Mouse (Mus musculus): Measurements from ENCODE around the gene Tmem163. TPM values are rescaled to one million over a fixed set of nuclear protein-coding genes. Genes with fewer than 3 reads are reported as not detected.

Tmem163 gene
- polyA plus RNA-seq, 1 experiment from 2014 or later, result 23.2 TPM

- H3K27me3 ChIP-seq (replicated peaks; ENCODE audit: control insufficient read depth, insufficient read depth, low read length), result no peaks in the 10 kb centered on the region
- no peak for DNase-seq (ENCODE audit: low spot score)
- H3K9ac ChIP-seq (ENCODE audit: low read length), result no peak overlapping the region
- no peak for ATAC-seq
- H3K4me2 ChIP-seq (ENCODE audit: low read length), result no peak overlapping the region
- H3K9me3 ChIP-seq (replicated peaks; ENCODE audit: control insufficient read depth, low read length), result no peaks in the 10 kb centered on the region
- 64% methylated on average over 3 of the region's 3 CpGs for WGBS
- no peaks in the 10 kb centered on the region for H3K36me3 ChIP-seq (ENCODE audit: control insufficient read depth, insufficient read depth, low read length)
- no peak overlapping the region for H3K27ac ChIP-seq (ENCODE audit: low read depth, low read length)
- no peaks in the 10 kb centered on the region for H3K4me1 ChIP-seq (ENCODE audit: control insufficient read depth, insufficient read depth, low read length)
- H3K4me3 ChIP-seq (ENCODE audit: low read depth, low read length), result no peak overlapping the region
Measured at GRCm38 (mm10) chr1:127568641-127569040, 110.7 kb downstream of the Tmem163 start.

GRCm38 (mm10) chr1:127556486-127556845 is 122.9 kb downstream of the Tmem163 start:
- H3K36me3 ChIP-seq (ENCODE audit: control insufficient read depth, insufficient read depth, low read length), result no peaks in the 10 kb centered on the region
- DNase-seq (ENCODE audit: low spot score) (no peak), ATAC-seq (peak; percentile 92)
- H3K9ac ChIP-seq (ENCODE audit: low read length), result no peak overlapping the region
- H3K27ac ChIP-seq (ENCODE audit: low read depth, low read length), result peak overlapping the region; percentile 72; the same call in 1 of the 2 replicates
- no peak overlapping the region for H3K4me2 ChIP-seq (ENCODE audit: low read length)
- 10% methylated on average over 2 of the region's 2 CpGs for WGBS
- H3K27me3 ChIP-seq (replicated peaks; ENCODE audit: control insufficient read depth, insufficient read depth, low read length), result no peaks in the 10 kb centered on the region
- H3K9me3 ChIP-seq (replicated peaks; ENCODE audit: control insufficient read depth, low read length), result no peaks in the 10 kb centered on the region; the same call in 1 of the 2 replicates
- peaks cover 3% of the 10 kb centered on the region for H3K4me1 ChIP-seq (ENCODE audit: control insufficient read depth, insufficient read depth, low read length)
- no peak overlapping the region for H3K4me3 ChIP-seq (ENCODE audit: low read depth, low read length)

DNA sequence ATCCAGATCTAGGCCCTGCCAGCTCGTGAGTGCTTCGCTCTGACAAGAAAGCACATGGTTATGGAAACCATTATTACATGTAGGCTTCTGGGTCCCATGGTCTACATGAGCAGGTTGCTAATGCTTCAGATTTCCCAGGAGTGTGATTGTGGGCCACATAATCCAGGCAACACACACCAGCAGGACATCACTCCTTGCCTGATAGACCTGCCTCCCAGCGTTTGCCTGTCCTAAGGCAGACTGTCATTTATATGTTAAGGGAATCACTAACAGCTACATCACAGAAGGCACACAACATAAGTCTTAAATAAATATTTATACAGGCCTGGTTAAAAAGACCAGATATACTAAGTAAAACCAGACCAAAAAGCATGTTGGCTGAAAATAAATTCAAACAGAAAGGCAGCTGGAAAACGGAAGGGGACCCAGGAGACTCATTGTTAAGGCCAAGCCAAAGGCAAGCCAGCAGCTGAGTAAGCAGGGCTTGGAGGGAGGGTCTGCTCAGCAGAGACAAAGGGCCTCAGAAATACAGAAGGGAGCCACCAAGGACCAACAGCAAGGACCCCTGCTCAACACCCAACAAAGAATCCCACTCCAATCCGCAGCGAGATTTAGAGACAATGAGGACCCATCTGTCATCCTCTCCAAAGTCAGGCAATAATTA is 123.4 kb downstream of the Tmem163 start:
- Histone ChIP-seq H3K27me3 (replicated peaks; ENCODE audit: control insufficient read depth, insufficient read depth, low read length) (no peaks in the 10 kb centered on the region), H3K4me3 (ENCODE audit: low read depth, low read length) (no peak overlapping the region), H3K9me3 (replicated peaks; ENCODE audit: control insufficient read depth, low read length) (no peaks in the 10 kb centered on the region; the same call in 1 of the 2 replicates), H3K27ac (ENCODE audit: low read depth, low read length) (peak overlapping the region; percentile 72), H3K36me3 (ENCODE audit: control insufficient read depth, insufficient read depth, low read length) (no peaks in the 10 kb centered on the region), H3K4me1 (ENCODE audit: control insufficient read depth, insufficient read depth, low read length) (peaks cover 3% of the 10 kb centered on the region), H3K4me2 (ENCODE audit: low read length) (no peak overlapping the region), H3K9ac (ENCODE audit: low read length) (no peak overlapping the region)
- WGBS, result 50% methylated on average over 6 of the region's 6 CpGs
- DNase-seq (ENCODE audit: low spot score) (peak; percentile 72), ATAC-seq (peak; percentile 92)

DNA sequence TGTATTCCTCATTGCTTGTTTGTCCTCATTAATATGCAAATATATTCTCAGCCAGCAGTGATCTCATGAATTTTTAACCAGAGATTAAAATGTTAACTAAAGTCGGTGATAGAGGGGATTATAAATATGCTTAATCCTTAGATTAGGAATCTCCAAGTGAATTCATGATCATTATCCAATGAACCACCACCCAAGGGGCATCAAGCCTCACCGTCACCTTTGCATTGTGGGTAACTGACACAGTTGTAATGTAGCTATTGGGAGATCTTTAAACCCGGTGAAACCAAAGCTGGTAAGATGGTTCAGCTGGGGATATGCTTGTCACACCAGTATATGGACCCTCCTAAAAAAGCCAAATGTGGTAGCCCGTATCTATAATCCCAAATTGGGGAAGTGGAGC is 131.3 kb downstream of the Tmem163 start:
- peak; percentile 28 for DNase-seq (ENCODE audit: low spot score)
- Histone ChIP-seq H3K4me2 (ENCODE audit: low read length) (no peak overlapping the region), H3K4me3 (ENCODE audit: low read depth, low read length) (no peak overlapping the region), H3K27ac (ENCODE audit: low read depth, low read length) (no peak overlapping the region), H3K27me3 (replicated peaks; ENCODE audit: control insufficient read depth, insufficient read depth, low read length) (no peaks in the 10 kb centered on the region), H3K9me3 (replicated peaks; ENCODE audit: control insufficient read depth, low read length) (no peaks in the 10 kb centered on the region), H3K36me3 (ENCODE audit: control insufficient read depth, insufficient read depth, low read length) (no peaks in the 10 kb centered on the region), H3K9ac (ENCODE audit: low read length) (no peak overlapping the region), H3K4me1 (ENCODE audit: control insufficient read depth, insufficient read depth, low read length) (no peaks in the 10 kb centered on the region; the same call in 1 of the 2 replicates)
- peak; percentile 58 for ATAC-seq
- WGBS, result 36% methylated on average over 4 of the region's 4 CpGs

- H3K27ac ChIP-seq (ENCODE audit: low read depth, low read length), result no peak overlapping the region
- WGBS, result 13% methylated on average over 1 of the region's 1 CpGs
- ATAC-seq (no peak), DNase-seq (ENCODE audit: low spot score) (no peak)
- H3K4me2 ChIP-seq (ENCODE audit: low read length), result no peak overlapping the region
- H3K27me3 ChIP-seq (replicated peaks; ENCODE audit: control insufficient read depth, insufficient read depth, low read length), result 0 out of 2 replicates have a peak, but pooled peaks cover 4% of the 10 kb centered on the region
- peaks cover 2% of the 10 kb centered on the region; the same call in 1 of the 2 replicates for H3K4me1 ChIP-seq (ENCODE audit: control insufficient read depth, insufficient read depth, low read length)
- H3K36me3 ChIP-seq (ENCODE audit: control insufficient read depth, insufficient read depth, low read length), result no peaks in the 10 kb centered on the region
- H3K9ac ChIP-seq (ENCODE audit: low read length), result no peak overlapping the region
- no peaks in the 10 kb centered on the region for H3K9me3 ChIP-seq (replicated peaks; ENCODE audit: control insufficient read depth, low read length)
- H3K4me3 ChIP-seq (ENCODE audit: low read depth, low read length), result no peak overlapping the region
Measured at GRCm38 (mm10) chr1:127542756-127543155, 136.6 kb downstream of the Tmem163 start.

- 86% methylated on average over 7 of the region's 7 CpGs for WGBS
- H3K27ac ChIP-seq (ENCODE audit: low read depth, low read length), result no peak overlapping the region
- H3K9ac ChIP-seq (ENCODE audit: low read length), result no peak overlapping the region
- H3K27me3 ChIP-seq (replicated peaks; ENCODE audit: control insufficient read depth, insufficient read depth, low read length), result 0 out of 2 replicates have a peak, but pooled peaks cover 4% of the 10 kb centered on the region
- H3K4me3 ChIP-seq (ENCODE audit: low read depth, low read length), result no peak overlapping the region
- no peaks in the 10 kb centered on the region for H3K36me3 ChIP-seq (ENCODE audit: control insufficient read depth, insufficient read depth, low read length)
- H3K9me3 ChIP-seq (replicated peaks; ENCODE audit: control insufficient read depth, low read length), result no peaks in the 10 kb centered on the region
- H3K4me1 ChIP-seq (ENCODE audit: control insufficient read depth, insufficient read depth, low read length), result peaks cover 4% of the 10 kb centered on the region
- no peak for DNase-seq (ENCODE audit: low spot score)
- no peak overlapping the region for H3K4me2 ChIP-seq (ENCODE audit: low read length)
- ATAC-seq, result no peak
Measured at GRCm38 (mm10) chr1:127541931-127542330, 137.4 kb downstream of the Tmem163 start.

DNA sequence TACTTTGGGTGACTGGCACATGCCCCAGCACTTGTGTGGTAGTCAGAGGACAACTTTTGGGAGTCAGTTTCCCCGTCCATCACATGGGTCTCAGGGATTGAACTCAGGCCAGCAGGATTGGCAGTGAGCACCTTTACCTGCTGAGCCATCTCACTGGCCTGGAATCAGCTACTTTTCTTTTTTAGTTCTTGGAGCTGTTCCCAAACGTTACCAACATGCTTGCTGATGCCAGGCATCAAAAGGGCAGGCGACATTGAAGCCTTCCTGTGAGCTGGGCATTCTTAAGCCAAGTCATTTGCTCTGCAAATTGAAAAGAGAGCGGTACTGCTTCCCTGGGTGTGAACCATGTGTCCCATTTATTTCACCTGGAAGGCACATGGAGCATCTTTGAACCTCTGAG is 137.8 kb downstream of the Tmem163 start:
- Histone ChIP-seq H3K9me3 (replicated peaks; ENCODE audit: control insufficient read depth, low read length) (no peaks in the 10 kb centered on the region), H3K4me1 (ENCODE audit: control insufficient read depth, insufficient read depth, low read length) (peaks cover 8% of the 10 kb centered on the region), H3K4me2 (ENCODE audit: low read length) (no peak overlapping the region), H3K9ac (ENCODE audit: low read length) (no peak overlapping the region), H3K27me3 (replicated peaks; ENCODE audit: control insufficient read depth, insufficient read depth, low read length) (0 out of 2 replicates have a peak, but pooled peaks cover 6% of the 10 kb centered on the region), H3K27ac (ENCODE audit: low read depth, low read length) (no peak overlapping the region), H3K4me3 (ENCODE audit: low read depth, low read length) (no peak overlapping the region), H3K36me3 (ENCODE audit: control insufficient read depth, insufficient read depth, low read length) (no peaks in the 10 kb centered on the region)
- 77% methylated on average over 4 of the region's 4 CpGs for WGBS
- DNase-seq (ENCODE audit: low spot score), result no peak
- ATAC-seq, result no peak

DNA sequence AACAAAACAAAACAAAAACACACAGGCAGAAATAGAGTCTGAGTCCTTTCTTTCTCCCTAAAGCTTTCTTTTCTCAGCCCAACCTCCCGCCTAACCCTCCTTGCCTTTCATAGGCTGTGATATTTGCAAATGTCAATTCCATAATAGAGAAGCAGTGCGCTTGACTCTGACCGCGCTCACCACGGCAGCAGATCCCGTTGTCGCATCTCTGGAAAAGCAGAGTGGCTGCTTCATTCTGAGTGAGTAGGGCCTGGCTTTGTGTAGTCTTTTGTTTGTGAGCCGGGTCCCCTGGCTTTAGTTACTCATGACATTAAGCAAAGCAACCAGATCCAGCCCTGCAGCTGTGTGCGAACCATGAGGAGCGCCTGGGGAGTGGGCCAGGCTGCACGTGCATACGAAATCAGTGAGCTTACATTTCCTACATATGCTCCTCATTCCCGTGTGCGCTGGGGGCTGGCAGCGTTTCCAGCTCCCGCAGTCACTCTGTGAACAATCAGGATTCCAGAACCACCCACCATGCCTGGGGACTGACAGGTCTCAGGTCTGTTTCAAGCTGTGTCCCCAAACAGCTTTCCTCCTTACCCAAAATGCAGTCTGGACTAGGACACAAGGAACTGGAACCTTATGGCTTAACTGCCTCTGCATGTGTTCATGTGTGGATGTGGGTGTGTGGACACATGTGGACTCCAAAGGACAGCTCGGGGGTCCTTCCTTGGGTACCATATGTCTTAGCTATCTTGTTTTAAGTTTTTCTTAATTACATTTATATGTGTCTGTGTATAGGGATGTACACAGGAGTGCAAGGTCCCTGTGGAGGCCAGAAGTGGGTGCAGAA is 141.9 kb downstream of the Tmem163 start:
- peak overlapping the region; percentile 40 for H3K27ac ChIP-seq (ENCODE audit: low read depth, low read length)
- peaks cover 12% of the 10 kb centered on the region for H3K4me1 ChIP-seq (ENCODE audit: control insufficient read depth, insufficient read depth, low read length)
- ATAC-seq, result peak; percentile 92

More for the DNA sequence above, 141.9 kb downstream of the Tmem163 start:
- Histone ChIP-seq H3K27me3 (replicated peaks; ENCODE audit: control insufficient read depth, insufficient read depth, low read length) (peaks cover 26% of the 10 kb centered on the region; the same call in 1 of the 2 replicates), H3K9me3 (replicated peaks; ENCODE audit: control insufficient read depth, low read length) (no peaks in the 10 kb centered on the region), H3K4me3 (ENCODE audit: low read depth, low read length) (no peak overlapping the region; the same call in 1 of the 2 replicates), H3K4me2 (ENCODE audit: low read length) (peak overlapping the region; percentile 38), H3K9ac (ENCODE audit: low read length) (peak overlapping the region; percentile 43; the same call in 1 of the 2 replicates), H3K36me3 (ENCODE audit: control insufficient read depth, insufficient read depth, low read length) (no peaks in the 10 kb centered on the region)
- 4% methylated on average over 17 of the region's 17 CpGs for WGBS
- DNase-seq (ENCODE audit: low spot score), result peak; percentile 83

All from forebrain, embryonic 14.5 days (tissue).